Mouse (Mus musculus): ENCODE measurements around the gene Lgals4.
"Not testable (repeated sequence)": the region's sequence is repeated elsewhere in the genome, so short reads cannot be mapped to it uniquely, and the experiment has no call there.

Gene Lgals4

GRCm38 (mm10) chr7:28865481-28866300 is 32.0 kb downstream of the Lgals4 start:
- DNase-seq, result peak; percentile 87 to 91

GRCm38 (mm10) chr7:28866769-28867507 is 33.3 kb downstream of the Lgals4 start:
- DNase-seq, result peak in 1 of 2 experiments; percentile 18

- peak; percentile 43 to 75 for DNase-seq
Measured at GRCm38 (mm10) chr7:28867508-28868340, 34.1 kb downstream of the Lgals4 start.

GRCm38 (mm10) chr7:28870901-28871664 is 37.4 kb downstream of the Lgals4 start:
- no peak for DNase-seq

- DNase-seq, result no peak
Measured at GRCm38 (mm10) chr7:28874565-28874964, 40.9 kb downstream of the Lgals4 start.

- DNase-seq, result no peak
Measured at GRCm38 (mm10) chr7:28876099-28876498, 42.4 kb downstream of the Lgals4 start.

- DNase-seq, result no peak
Measured at GRCm38 (mm10) chr7:28877155-28877554, 43.5 kb downstream of the Lgals4 start.

- DNase-seq, result no peak
Measured at GRCm38 (mm10) chr7:28877856-28878255, 44.2 kb downstream of the Lgals4 start.

- no peak for DNase-seq
Measured at GRCm38 (mm10) chr7:28879606-28880005, 46.0 kb downstream of the Lgals4 start.

- DNase-seq, result no peak
Measured at GRCm38 (mm10) chr7:28880554-28880953, 46.9 kb downstream of the Lgals4 start.

- DNase-seq, result no peak
Measured at GRCm38 (mm10) chr7:28881199-28881598, 47.5 kb downstream of the Lgals4 start, which contains the start of gene Capn12. Gene Capn12, plus strand, starts transcription at chr7:28881422.

GRCm38 (mm10) chr7:28883039-28883438 is 49.4 kb downstream of the Lgals4 start:
- no peak for DNase-seq

GRCm38 (mm10) chr7:28883704-28884103 is 50.0 kb downstream of the Lgals4 start:
- not testable (repeated sequence) for DNase-seq

GRCm38 (mm10) chr7:28886486-28886885 is 52.8 kb downstream of the Lgals4 start:
- DNase-seq, result no peak

GRCm38 (mm10) chr7:28888701-28889161 is 55.1 kb downstream of the Lgals4 start:
- no peak for DNase-seq
